Mouse (Mus musculus): ENCODE measurements around the gene Ppip5k2.
"Not testable (repeated sequence)": the region's sequence is repeated elsewhere in the genome, so short reads cannot be mapped to it uniquely, and the experiment has no call there.

Ppip5k2 gene

GRCm38 (mm10) chr1:97769904-97770753 lies at the start of gene Ppip5k2, which contains the start of gene Gin1:
Ppip5k2 (minus strand) TSS chr1:97770411.
Gin1 (plus strand) TSS chr1:97770172.
- DNase-seq (ENCODE audit: low spot score in 2 of 2): peak; percentile 87 to 94

GRCm38 (mm10) chr1:97809255-97809912 lies 39.2 kb upstream of the Ppip5k2 start:
- no peak for DNase-seq (ENCODE audit: low spot score in 2 of 2)

GRCm38 (mm10) chr1:97804520-97804919 lies 34.3 kb upstream of the Ppip5k2 start:
- no peak for DNase-seq (ENCODE audit: low spot score in 2 of 2)

- no peak for DNase-seq (ENCODE audit: low spot score in 2 of 2)
Measured at GRCm38 (mm10) chr1:97802207-97802902, 32.1 kb upstream of the Ppip5k2 start.

GRCm38 (mm10) chr1:97795936-97796335 lies 25.7 kb upstream of the Ppip5k2 start:
- no peak for DNase-seq (ENCODE audit: low spot score in 2 of 2)

- DNase-seq (ENCODE audit: low spot score in 2 of 2): no peak
Measured at GRCm38 (mm10) chr1:97794110-97794509, 23.9 kb upstream of the Ppip5k2 start.

GRCm38 (mm10) chr1:97788490-97788889 lies 18.3 kb upstream of the Ppip5k2 start:
- no peak for DNase-seq (ENCODE audit: low spot score in 2 of 2)

GRCm38 (mm10) chr1:97787674-97788073 lies 17.5 kb upstream of the Ppip5k2 start:
- DNase-seq (ENCODE audit: low spot score in 2 of 2): no peak

GRCm38 (mm10) chr1:97785685-97786393 lies 15.6 kb upstream of the Ppip5k2 start:
- DNase-seq (ENCODE audit: low spot score in 2 of 2): no peak

- DNase-seq (ENCODE audit: low spot score in 2 of 2): no peak
Measured at GRCm38 (mm10) chr1:97784928-97785327, 14.7 kb upstream of the Ppip5k2 start.

GRCm38 (mm10) chr1:97781674-97782073 lies 11.5 kb upstream of the Ppip5k2 start:
- DNase-seq (ENCODE audit: low spot score in 2 of 2): no peak

- no peak for DNase-seq (ENCODE audit: low spot score in 2 of 2)
Measured at GRCm38 (mm10) chr1:97773973-97774372, 3.8 kb upstream of the Ppip5k2 start.

GRCm38 (mm10) chr1:97773362-97773761 lies 3.2 kb upstream of the Ppip5k2 start:
- no peak for DNase-seq (ENCODE audit: low spot score in 2 of 2)

- DNase-seq (ENCODE audit: low spot score in 2 of 2): no peak
Measured at GRCm38 (mm10) chr1:97771727-97772126, 1.5 kb upstream of the Ppip5k2 start.

- no peak for DNase-seq (ENCODE audit: low spot score in 2 of 2)
Measured at GRCm38 (mm10) chr1:97771118-97771517, 907 bp upstream of the Ppip5k2 start.

- no peak for DNase-seq (ENCODE audit: low spot score in 2 of 2)
Measured at GRCm38 (mm10) chr1:97769294-97769903, 812 bp downstream of the Ppip5k2 start.

GRCm38 (mm10) chr1:97768906-97769293 lies 1.3 kb downstream of the Ppip5k2 start:
- DNase-seq (ENCODE audit: low spot score in 2 of 2): no peak

- DNase-seq (ENCODE audit: low spot score in 2 of 2): no peak
Measured at GRCm38 (mm10) chr1:97768089-97768488, 2.1 kb downstream of the Ppip5k2 start.

- not testable (repeated sequence) for DNase-seq (ENCODE audit: low spot score in 2 of 2)
Measured at GRCm38 (mm10) chr1:97765712-97766111, 4.5 kb downstream of the Ppip5k2 start.

- no peak for DNase-seq (ENCODE audit: low spot score in 2 of 2)
Measured at GRCm38 (mm10) chr1:97761477-97761876, 8.7 kb downstream of the Ppip5k2 start.

- DNase-seq (ENCODE audit: low spot score in 2 of 2): no peak
Measured at GRCm38 (mm10) chr1:97760598-97760997, 9.6 kb downstream of the Ppip5k2 start.
